Mouse (Mus musculus) myocyte (in vitro differentiated cells): ENCODE measurements around the gene Sult2a1. TPM values are rescaled to one million over a fixed set of nuclear protein-coding genes. Genes with fewer than 3 reads are reported as not detected.
"Not testable (repeated sequence)": the region's sequence is repeated elsewhere in the genome, so short reads cannot be mapped to it uniquely, and the experiment has no call there.

Experiments
- H3K27me3 ChIP-seq: one replicate; pipeline ENCODE4 v1.6.1; 2011; ENCODE audit not compliant: control insufficient read depth, insufficient read depth, insufficient read length
- H3K36me3 ChIP-seq: one replicate; pipeline ENCODE4 v1.6.1; 2011; ENCODE audit not compliant: control insufficient read depth, insufficient read depth
- H3K4me2 ChIP-seq: one replicate; pipeline ENCODE4 v1.6.1; 2011; ENCODE audit warnings: low read depth, control low read depth
- H3K4me3 ChIP-seq: one replicate; pipeline ENCODE4 v1.5.1; 2011; ENCODE audit warnings: mild to moderate bottlenecking, control low read depth, moderate library complexity
- H3K79me2 ChIP-seq: one replicate; pipeline ENCODE4 v1.6.1; 2011; ENCODE audit not compliant: control insufficient read depth, insufficient read depth
- H3ac ChIP-seq: one replicate; pipeline ENCODE4 v1.6.1; 2011; ENCODE audit not compliant: control insufficient read depth, insufficient read length
- CEBPB ChIP-seq: IDR thresholded peaks from 2 replicates; pipeline ENCODE4 v1.6.1; 2011; ENCODE audit warnings: mild to moderate bottlenecking, moderate library complexity; ENCODE audit not compliant: poor library complexity, insufficient read depth, severe bottlenecking
- E2F4 ChIP-seq: IDR thresholded peaks from one replicate; pipeline ENCODE4 v1.6.1; 2011; ENCODE audit warnings: mild to moderate bottlenecking, control low read depth, moderate library complexity; ENCODE audit not compliant: insufficient read depth
- MAX ChIP-seq: IDR thresholded peaks from one replicate; pipeline ENCODE4 v1.6.1; 2011; ENCODE audit warnings: low read depth, mild to moderate bottlenecking, control low read depth
- MYOD1 ChIP-seq, 3 experiments: IDR thresholded peaks; one replicate each; pipeline ENCODE4 v1.6.1; 2011; ENCODE audit warnings: control low read depth in 2 of 3, low read depth in 2 of 3, mild to moderate bottlenecking in 2 of 3, moderate library complexity in 1 of 3; ENCODE audit not compliant: insufficient read length in 2 of 3, control insufficient read depth in 1 of 3
- MYOG ChIP-seq, 3 experiments: IDR thresholded peaks; one replicate each; pipeline ENCODE4 v1.6.1; 2011; ENCODE audit warnings: control low read depth in 2 of 3, low read depth in 2 of 3, mild to moderate bottlenecking in 2 of 3; ENCODE audit not compliant: insufficient read length in 2 of 3, control insufficient read depth in 1 of 3, insufficient read depth in 1 of 3
- POLR2A ChIP-seq: IDR thresholded peaks from one replicate; pipeline ENCODE4 v1.6.1; 2011; ENCODE audit warnings: low read depth, mild to moderate bottlenecking, control low read depth, moderate library complexity; ENCODE audit not compliant: insufficient read length
- POLR2AphosphoS2 ChIP-seq: IDR thresholded peaks from one replicate; pipeline ENCODE4 v1.6.1; 2011; ENCODE audit warnings: low read depth, control low read depth; ENCODE audit not compliant: insufficient read length
- REST ChIP-seq: IDR thresholded peaks from one replicate; pipeline ENCODE4 v1.6.1; 2011; ENCODE audit warnings: mild to moderate bottlenecking, control low read depth, moderate library complexity; ENCODE audit not compliant: insufficient read depth, insufficient read length
- SRF ChIP-seq: IDR thresholded peaks from one replicate; pipeline ENCODE4 v1.6.1; 2011; ENCODE audit warnings: low read depth; ENCODE audit not compliant: control insufficient read depth, insufficient read length
- TCF12 ChIP-seq: IDR thresholded peaks from one replicate; pipeline ENCODE4 v1.6.1; 2011; ENCODE audit warnings: mild to moderate bottlenecking, control low read depth; ENCODE audit not compliant: poor library complexity, insufficient read depth, severe bottlenecking
- TCF3 ChIP-seq: IDR thresholded peaks from one replicate; pipeline ENCODE4 v1.6.1; 2011; ENCODE audit warnings: low read depth, control low read depth; ENCODE audit not compliant: insufficient read length
- USF1 ChIP-seq: IDR thresholded peaks from one replicate; pipeline ENCODE4 v1.6.1; 2011; ENCODE audit warnings: low read depth, mild to moderate bottlenecking, control low read depth, moderate library complexity
- polyA plus RNA-seq: library from polyadenylated mRNA; unstranded; fragments of >200 nt; fragmentation: generic; extraction: Trizol; gene quantifications from one replicate; pipeline ENCODE4 v1.2.1, GENCODE M21; 2012; ENCODE audit warnings: missing spikeins

The Sult2a1 gene
- not detected for polyA plus RNA-seq

GRCm38 (mm10) chr7:13837309-13837708, at the start of gene Sult2a1:
Sult2a1 (minus strand) TSS chr7:13837409.
- H3K4me3 ChIP-seq, H3K4me2 ChIP-seq, H3K79me2 ChIP-seq, H3K27me3 ChIP-seq, H3ac ChIP-seq, H3K36me3 ChIP-seq: not testable (repeated sequence)

GRCm38 (mm10) chr7:13813913-13814312, 23.3 kb downstream of the Sult2a1 start:
- Histone ChIP-seq H3K4me3 (no peak overlapping the region), H3K36me3 (no peaks in the 10 kb centered on the region), H3ac (no peak overlapping the region), H3K27me3 (no peaks in the 10 kb centered on the region), H3K4me2 (no peak overlapping the region), H3K79me2 (no peaks in the 10 kb centered on the region)
- TF ChIP-seq POLR2A (no peak), POLR2AphosphoS2 (no peak), REST (no peak), MAX (no peak), CEBPB (no peak), E2F4 (no peak), TCF3 (no peak), MYOD1 (IDR thresholded peaks at IDR 0.05; ENCODE audit: control insufficient read depth in 1 of 3, insufficient read length in 2 of 3, low read depth in 2 of 3) (no peak), MYOG (IDR thresholded peaks at IDR 0.05; ENCODE audit: control insufficient read depth in 1 of 3, insufficient read depth in 1 of 3, insufficient read length in 2 of 3, low read depth in 2 of 3) (no peak), SRF (no peak), USF1 (no peak), TCF12 (no peak)

Other genes starting within 250 kb of the Sult2a1 start
- gene Sult2a5, start 213.4 kb downstream of the Sult2a1 start, polyA plus RNA-seq, result not detected
- gene Sult2a2, start 103.9 kb downstream of the Sult2a1 start, polyA plus RNA-seq, result not detected
- not detected for gene Sult2a4, start 152.2 kb upstream of the Sult2a1 start, polyA plus RNA-seq